Mouse (Mus musculus) CH12.LX (cell line): Measurements from ENCODE around the gene Col10a1. TPM values are rescaled to one million over a fixed set of nuclear protein-coding genes. Genes with fewer than 3 reads are reported as not detected.

ENCODE experiments used
- DNase-seq: peaks from one replicate; pipeline ENCODE4 v3.0.0-alpha.2; 2013; ENCODE audit errors: extremely low read depth
- H3K27ac ChIP-seq: 2 replicates; pipeline ENCODE4 v1.5.1; 2012; ENCODE audit warnings: low read depth, mild to moderate bottlenecking, control low read depth, moderate library complexity; ENCODE audit not compliant: insufficient read depth
- H3K27me3 ChIP-seq: replicated peaks from 2 replicates; pipeline ENCODE3; 2012; ENCODE audit warnings: inconsistent platforms
- H3K36me3 ChIP-seq, 2 experiments: replicated peaks in 1 of 2; 2 replicates each; pipeline versions ENCODE3 to v1.6.1; 2012; ENCODE audit warnings: inconsistent platforms in 1 of 2, low read length in 1 of 2, mild to moderate bottlenecking in 1 of 2, mixed read lengths in 1 of 2, moderate library complexity in 1 of 2; ENCODE audit not compliant: control insufficient read depth in 1 of 2, insufficient read depth in 1 of 2
- H3K4me1 ChIP-seq, 2 experiments: 2 replicates each; pipeline ENCODE4 v1.6.1; 2012; ENCODE audit warnings: inconsistent platforms in 1 of 2, moderate library complexity in 1 of 2; ENCODE audit not compliant: insufficient read depth in 2 of 2, control insufficient read depth in 1 of 2
- H3K4me2 ChIP-seq: 2 replicates; pipeline ENCODE4 v1.6.1; 2012; ENCODE audit warnings: low read depth, mild to moderate bottlenecking, control low read depth; ENCODE audit not compliant: poor library complexity, insufficient read depth, severe bottlenecking
- H3K4me3 ChIP-seq, 3 experiments: fragments of 150-350 bp in 1 of 3; sonication (generic) in 1 of 3; replicated peaks in 1 of 3; 2 replicates each; pipeline versions ENCODE3 to v1.5.1; 2011 to 2012; ENCODE audit warnings: low read depth in 2 of 3, low read length in 2 of 3, mild to moderate bottlenecking in 2 of 3, moderate library complexity in 2 of 3, control low read depth in 1 of 3, improper control_type of control experiment in 1 of 3, inconsistent platforms in 1 of 3, mixed read lengths in 1 of 3; ENCODE audit not compliant: poor library complexity in 1 of 3
- H3K79me2 ChIP-seq: replicated peaks from 2 replicates; pipeline ENCODE4 v1.6.1; 2012; ENCODE audit warnings: mild to moderate bottlenecking, moderate library complexity; ENCODE audit not compliant: control insufficient read depth, poor library complexity, insufficient read depth, severe bottlenecking; ENCODE audit errors: extremely low read depth
- H3K9ac ChIP-seq: 2 replicates; pipeline ENCODE4 v1.6.1; 2012; ENCODE audit warnings: low read depth, mild to moderate bottlenecking, control low read depth, moderate library complexity; ENCODE audit not compliant: insufficient read depth
- H3K9me3 ChIP-seq: replicated peaks from 2 replicates; pipeline ENCODE3; 2012; ENCODE audit warnings: low read length, inconsistent platforms, mixed read lengths
- BHLHE40 ChIP-seq: IDR thresholded peaks from 2 replicates; pipeline ENCODE4 v1.6.1; 2011; ENCODE audit warnings: mild to moderate bottlenecking, low read depth, low read length, improper control_type of control experiment
- CHD1 ChIP-seq: IDR thresholded peaks from 2 replicates; pipeline ENCODE4 v1.6.1; 2012; ENCODE audit warnings: low read depth, low read length, improper control_type of control experiment, inconsistent platforms
- CTCF ChIP-seq, 2 experiments: IDR thresholded peaks in 1 of 2; conservative IDR thresholded peaks in 1 of 2; 2 replicates each; pipeline ENCODE4 v1.5.1; 2011 to 2012; ENCODE audit warnings: low read depth in 2 of 2, low read length in 2 of 2, improper control_type of control experiment in 1 of 2, inconsistent platforms in 1 of 2, mild to moderate bottlenecking in 1 of 2, moderate library complexity in 1 of 2
- E2F4 ChIP-seq: IDR thresholded peaks from 2 replicates; pipeline ENCODE4 v1.6.1; 2011; ENCODE audit warnings: low read depth, low read length, improper control_type of control experiment; ENCODE audit not compliant: insufficient replicate concordance
- ELF1 ChIP-seq: IDR thresholded peaks from 2 replicates; pipeline ENCODE4 v1.6.1; 2014; ENCODE audit warnings: low read depth, mild to moderate bottlenecking, inconsistent platforms, low read length, improper control_type of control experiment
- EP300 ChIP-seq: IDR thresholded peaks from 2 replicates; pipeline ENCODE4 v1.6.1; 2011; ENCODE audit warnings: low read length, improper control_type of control experiment
- ETS1 ChIP-seq: conservative IDR thresholded peaks from 2 replicates; pipeline ENCODE4 v1.6.1; 2012; ENCODE audit warnings: low read depth, mild to moderate bottlenecking, inconsistent platforms, low read length, improper control_type of control experiment, moderate library complexity
- IRF4 ChIP-seq: IDR thresholded peaks from 2 replicates; pipeline ENCODE4 v1.6.1; 2014; ENCODE audit warnings: low read depth, mild to moderate bottlenecking, inconsistent platforms, low read length, improper control_type of control experiment
- JUN ChIP-seq: IDR thresholded peaks from 2 replicates; pipeline ENCODE4 v1.6.1; 2011; ENCODE audit warnings: low read depth, mild to moderate bottlenecking, low read length, improper control_type of control experiment, moderate library complexity; ENCODE audit not compliant: insufficient read depth
- KAT2A ChIP-seq: IDR thresholded peaks from 2 replicates; pipeline ENCODE4 v1.6.1; 2012; ENCODE audit warnings: low read length, improper control_type of control experiment, inconsistent platforms; ENCODE audit not compliant: insufficient replicate concordance
- MAX ChIP-seq: IDR thresholded peaks from 2 replicates; pipeline ENCODE4 v1.6.1; 2011; ENCODE audit warnings: low read length, improper control_type of control experiment
- MAZ ChIP-seq: IDR thresholded peaks from 2 replicates; pipeline ENCODE4 v1.6.1; 2012; ENCODE audit warnings: low read depth, mild to moderate bottlenecking, inconsistent platforms, low read length, improper control_type of control experiment, moderate library complexity
- MEF2A ChIP-seq: IDR thresholded peaks from 2 replicates; pipeline ENCODE4 v1.6.1; 2014; ENCODE audit warnings: low read depth, mild to moderate bottlenecking, inconsistent platforms, low read length, improper control_type of control experiment, borderline replicate concordance
- NRF1 ChIP-seq: IDR thresholded peaks from 2 replicates; pipeline ENCODE4 v1.6.1; 2014; ENCODE audit warnings: low read depth, mild to moderate bottlenecking, inconsistent platforms, low read length, improper control_type of control experiment, moderate library complexity
- POLR2A ChIP-seq: IDR thresholded peaks from 2 replicates; pipeline ENCODE4 v1.6.1; 2011; ENCODE audit warnings: low read depth, mild to moderate bottlenecking, improper control_type of control experiment, low read length
- RAD21 ChIP-seq: IDR thresholded peaks from 2 replicates; pipeline ENCODE4 v1.6.1; 2011; ENCODE audit warnings: low read depth, mild to moderate bottlenecking, low read length, improper control_type of control experiment, moderate library complexity
- RCOR1 ChIP-seq: conservative IDR thresholded peaks from 2 replicates; pipeline ENCODE4 v1.6.1; 2012; ENCODE audit warnings: low read depth, mild to moderate bottlenecking, inconsistent platforms, low read length, improper control_type of control experiment
- SIN3A ChIP-seq: IDR thresholded peaks from 2 replicates; pipeline ENCODE4 v1.6.1; 2012; ENCODE audit warnings: low read length, improper control_type of control experiment, inconsistent platforms
- SMC3 ChIP-seq: IDR thresholded peaks from 2 replicates; pipeline ENCODE4 v1.6.1; 2011; ENCODE audit warnings: low read depth, low read length, improper control_type of control experiment
- TBP ChIP-seq: conservative IDR thresholded peaks from 2 replicates; pipeline ENCODE4 v1.6.1; 2011; ENCODE audit warnings: low read depth, low read length, improper control_type of control experiment
- TCF12 ChIP-seq: IDR thresholded peaks from 2 replicates; pipeline ENCODE4 v1.6.1; 2014; ENCODE audit warnings: low read depth, mild to moderate bottlenecking, inconsistent platforms, low read length, improper control_type of control experiment
- USF1 ChIP-seq: IDR thresholded peaks from 2 replicates; pipeline ENCODE4 v1.6.1; 2014; ENCODE audit warnings: low read depth, mild to moderate bottlenecking, inconsistent platforms, low read length, improper control_type of control experiment
- ZKSCAN1 ChIP-seq: IDR thresholded peaks from 2 replicates; pipeline ENCODE4 v1.6.1; 2012; ENCODE audit warnings: low read depth, inconsistent platforms, low read length, improper control_type of control experiment, borderline replicate concordance
- ZMIZ1 ChIP-seq: IDR thresholded peaks from 2 replicates; pipeline ENCODE4 v1.6.1; 2012; ENCODE audit warnings: low read depth, mild to moderate bottlenecking, inconsistent platforms, low read length, improper control_type of control experiment
- dilution Hi-C: fragments of 300-500 bp; cut with MboI; formaldehyde crosslinking; loops from 2 replicates; pipeline ENCODE4 v1.14.3; 2020; ENCODE audit warnings: low sequenced_read_pairs; ENCODE audit not compliant: extremely low pct_unique_long_range_greater_than_20kb, extremely low pct_ligation_motif_present
- in situ Hi-C: fragments of 300-500 bp; cut with MboI; formaldehyde crosslinking; loops from 3 replicates; pipeline ENCODE4 v1.14.3; 2019; ENCODE audit warnings: low sequenced_read_pairs, low pct_ligation_motif_present, low pct_unique_long_range_greater_than_20kb, mixed read lengths
- polyA plus RNA-seq: library from polyadenylated mRNA; unstranded; fragments of >175 nt; gene quantifications from 2 replicates; pipeline ENCODE4 v1.2.1, GENCODE M21; 2012; ENCODE audit warnings: low read depth; ENCODE audit not compliant: insufficient read length
- total RNA-seq, 2 experiments: library from RNA; depleted of rRNA; stranded (reverse); fragments of 300-350 nt in 1 of 2; fragments of >200 nt in 1 of 2; gene quantifications; 2 replicates each; pipeline ENCODE4 v1.2.3; 2012 to 2014

Gene Col10a1
- total and polyA plus RNA-seq, 3 experiments, result 0.08 to 0.17 TPM; not detected in 1

- TF ChIP-seq E2F4 (no peak), TBP (no peak), ELF1 (no peak), CHD1 (no peak), ETS1 (no peak), EP300 (no peak), BHLHE40 (no peak), SIN3A (no peak), CTCF (conservative IDR thresholded peaks at IDR 0.05 in 1 of 2, IDR thresholded peaks at IDR 0.05 in 1 of 2; ENCODE audit: low read depth in 2 of 2, low read length in 2 of 2) (no peak), RCOR1 (no peak), JUN (no peak), IRF4 (no peak), RAD21 (no peak)
- H3K79me2 ChIP-seq, result no peaks in the 10 kb centered on the region
- no peaks in the 10 kb centered on the region for H3K27me3 ChIP-seq
- no peak overlapping the region for H3K4me2 ChIP-seq
- dilution Hi-C loops (no loop called here), in situ Hi-C loops (no loop called here)
- H3K27ac ChIP-seq, result no peak overlapping the region
- H3K4me3 ChIP-seq, result no peak overlapping the region
- H3K4me1 ChIP-seq, result no peaks in the 10 kb centered on the region
- no peaks in the 10 kb centered on the region for H3K9me3 ChIP-seq
- no peak for DNase-seq
- H3K9ac ChIP-seq, result no peak overlapping the region
- peaks cover 0 to 6% of the 10 kb centered on the region in 2 experiments for H3K36me3 ChIP-seq
These were observed 31.5 kb upstream of the Col10a1 start for GRCm38 (mm10) chr10:34358263-34358662.

GRCm38 (mm10) chr10:34363756-34364155 lies 26.0 kb upstream of the Col10a1 start:
- H3K4me2 ChIP-seq, result no peak overlapping the region
- no peaks in the 10 kb centered on the region for H3K9me3 ChIP-seq
- peaks cover 0 to 8% of the 10 kb centered on the region in 2 experiments for H3K36me3 ChIP-seq
- H3K4me3 ChIP-seq, result no peak overlapping the region
- H3K4me1 ChIP-seq, result no peaks in the 10 kb centered on the region
- TF ChIP-seq ELF1 (no peak), NRF1 (no peak), TCF12 (no peak), BHLHE40 (no peak), KAT2A (no peak), MAX (no peak), ETS1 (no peak), USF1 (no peak), MEF2A (no peak), ZKSCAN1 (no peak), SIN3A (no peak), MAZ (no peak), TBP (no peak), ZMIZ1 (no peak), CHD1 (no peak), SMC3 (no peak), RAD21 (no peak), POLR2A (no peak)
- H3K27me3 ChIP-seq, result no peaks in the 10 kb centered on the region
- H3K27ac ChIP-seq, result no peak overlapping the region
- H3K9ac ChIP-seq, result no peak overlapping the region
- in situ Hi-C loops (no loop called here), dilution Hi-C loops (no loop called here)
- DNase-seq, result no peak
- no peaks in the 10 kb centered on the region for H3K79me2 ChIP-seq
